Mouse (Mus musculus) stomach, embryonic 14.5 days (tissue): ENCODE results near the gene Rmi1. TPM values are rescaled to one million over a fixed set of nuclear protein-coding genes. Genes with fewer than 3 reads are reported as not detected.
A peak's percentile ranks its signal among the peaks of the same experiment; 100 is the strongest.

ENCODE experiments used
- microRNA counts: library from miRNA; unstranded; fragments of <30 nt; microRNA quantifications from one replicate; lab custom pipeline; 2016
- microRNA-seq: library from miRNA; unstranded; fragments of <30 nt; microRNA quantifications from one replicate; pipeline ENCODE4, GENCODE M21; 2016
- polyA plus RNA-seq: library from polyadenylated mRNA; unstranded; fragments of >200 nt; fragmentation: Nextera tagmentation; extraction: Ambion mirVana; gene quantifications from 2 replicates; pipeline ENCODE4 v1.2.1, GENCODE M21; 2014

Gene Rmi1
- polyA plus RNA-seq, 1 experiment from 2014 or later, result 24.8 TPM

MicroRNAs encoded within 50 kb of the gene (microRNA counts, 519-probe panel; counts per million panel counts)
- 2,991 counts per million, percentile 53 among the panel's probes with 10 or more counts for microRNA mmu-miR-7a (lab: Ali Mortazavi, UCI)

Small RNA genes within 50 kb of the gene (microRNA-seq; reads per million reads assigned to microRNA genes)
- 106 reads per million, percentile 49 among the genes with 10 or more reads in this experiment for gene Mir7-1

Other genes with a start within 250 kb of the Rmi1 start
- 38.9 and 40.5 TPM in 2 replicates for gene Idnk, start 244.6 kb upstream of the Rmi1 start, polyA plus RNA-seq
- gene Ubqln1, start 186.6 kb upstream of the Rmi1 start, polyA plus RNA-seq, result 76.2 and 78.4 TPM in 2 replicates
- gene Gkap1, start 126.5 kb upstream of the Rmi1 start, polyA plus RNA-seq, result 24.1 and 26.0 TPM in 2 replicates
- 0.59 and 1.1 TPM in 2 replicates for gene Kif27, start 43.1 kb upstream of the Rmi1 start, polyA plus RNA-seq
- gene 2210016F16Rik, start 17.0 kb upstream of the Rmi1 start, polyA plus RNA-seq, result 30.6 and 33.0 TPM in 2 replicates
- gene Hnrnpk, start 1.1 kb downstream of the Rmi1 start, polyA plus RNA-seq, result 1,425 and 1,587 TPM in 2 replicates
- 0.29 and 0.45 TPM in 2 replicates for gene Slc28a3, start 208.6 kb downstream of the Rmi1 start, polyA plus RNA-seq